Mouse (Mus musculus) adrenal gland, adult 8-10 months (tissue): ENCODE data around the gene Kdm2b. TPM values are rescaled to one million over a fixed set of nuclear protein-coding genes. Genes with fewer than 3 reads are reported as not detected.

ENCODE experiments used
- DNase-seq: peaks from one replicate; pipeline ENCODE4 v3.0.0; 2022
- total RNA-seq, 4 experiments: library from RNA; stranded (reverse); gene quantifications; 2 replicates each; pipeline ENCODE4 v1.2.4; 2022

Kdm2b gene
- total RNA-seq, 4 experiments from 2014 or later: 16.9 to 20.0 (median 18.5) TPM

GRCm38 (mm10) chr5:122890396-122890795 is 99.2 kb downstream of the Kdm2b start:
- no peak for DNase-seq

GRCm38 (mm10) chr5:122888612-122889214 is 100.9 kb downstream of the Kdm2b start:
- no peak for DNase-seq

GRCm38 (mm10) chr5:122887926-122888611 is 101.6 kb downstream of the Kdm2b start:
- DNase-seq: no peak

- no peak for DNase-seq
Measured at GRCm38 (mm10) chr5:122887033-122887432, 102.6 kb downstream of the Kdm2b start.

GRCm38 (mm10) chr5:122884594-122885348 is 104.9 kb downstream of the Kdm2b start:
- no peak for DNase-seq

- no peak for DNase-seq
Measured at GRCm38 (mm10) chr5:122883652-122884235, 105.9 kb downstream of the Kdm2b start.

- no peak for DNase-seq
Measured at GRCm38 (mm10) chr5:122883237-122883636, 106.4 kb downstream of the Kdm2b start.

GRCm38 (mm10) chr5:122882256-122883050 is 107.2 kb downstream of the Kdm2b start:
- DNase-seq: no peak

GRCm38 (mm10) chr5:122881313-122881712 is 108.3 kb downstream of the Kdm2b start:
- DNase-seq: no peak

- DNase-seq: no peak
Measured at GRCm38 (mm10) chr5:122880241-122880980, 109.2 kb downstream of the Kdm2b start.

- no peak for DNase-seq
Measured at GRCm38 (mm10) chr5:122876671-122877070, 113.0 kb downstream of the Kdm2b start.

- no peak for DNase-seq
Measured at GRCm38 (mm10) chr5:122874359-122874758, 115.3 kb downstream of the Kdm2b start.

GRCm38 (mm10) chr5:122873573-122873972 is 116.0 kb downstream of the Kdm2b start:
- DNase-seq: no peak

- no peak for DNase-seq
Measured at GRCm38 (mm10) chr5:122872626-122873025, 117.0 kb downstream of the Kdm2b start.

GRCm38 (mm10) chr5:122863053-122863452 is 126.6 kb downstream of the Kdm2b start:
- no peak for DNase-seq

- DNase-seq: no peak
Measured at GRCm38 (mm10) chr5:122855858-122856257, 133.8 kb downstream of the Kdm2b start.

- no peak for DNase-seq
Measured at GRCm38 (mm10) chr5:122852611-122853010, 137.0 kb downstream of the Kdm2b start.

- peak; percentile 31 for DNase-seq
Measured at GRCm38 (mm10) chr5:122850319-122851002, 139.2 kb downstream of the Kdm2b start.

GRCm38 (mm10) chr5:122849521-122850318 is 139.9 kb downstream of the Kdm2b start, which contains the start of gene Rnf34:
Gene Rnf34 (plus strand): TSS chr5:122850048.
- peak; percentile 97 for DNase-seq

- DNase-seq: no peak
Measured at GRCm38 (mm10) chr5:122843799-122844198, 145.8 kb downstream of the Kdm2b start.
